Mouse (Mus musculus) forebrain, embryonic 13.5 days (tissue): ENCODE results near the gene Rpl6. TPM values are rescaled to one million over a fixed set of nuclear protein-coding genes. Genes with fewer than 3 reads are reported as not detected.
"Not testable (repeated sequence)": the region's sequence is repeated elsewhere in the genome, so short reads cannot be mapped to it uniquely, and the experiment has no call there.

Experiments
- ATAC-seq: fragments of 200-750 bp; cut with Nextera tagmentation; 2 replicates; pipeline ENCODE4 v1.8.0; 2017
- H3K27ac ChIP-seq: fragments of 300-500 bp; sonication (generic); 2 replicates; pipeline ENCODE4 v1.5.1; 2015; ENCODE audit warnings: inconsistent platforms, mild to moderate bottlenecking, moderate library complexity
- H3K27me3 ChIP-seq: fragments of 300-500 bp; sonication (generic); 2 replicates; pipeline ENCODE4 v1.6.1; 2015; ENCODE audit warnings: mild to moderate bottlenecking, inconsistent platforms
- H3K36me3 ChIP-seq: fragments of 300-500 bp; sonication (generic); 2 replicates; pipeline ENCODE4 v1.6.1; 2015; ENCODE audit warnings: mild to moderate bottlenecking, inconsistent platforms; ENCODE audit not compliant: poor library complexity, severe bottlenecking
- H3K4me1 ChIP-seq: fragments of 300-500 bp; sonication (generic); 2 replicates; pipeline ENCODE4 v1.6.1; 2015; ENCODE audit warnings: inconsistent platforms
- H3K4me2 ChIP-seq: fragments of 300-500 bp; sonication (generic); 2 replicates; pipeline ENCODE4 v1.6.1; 2015; ENCODE audit warnings: inconsistent platforms, mild to moderate bottlenecking, moderate library complexity
- H3K4me3 ChIP-seq: fragments of 300-500 bp; sonication (generic); 2 replicates; pipeline ENCODE4 v1.5.1; 2015; ENCODE audit warnings: mild to moderate bottlenecking, inconsistent platforms
- H3K9ac ChIP-seq: fragments of 300-500 bp; sonication (generic); 2 replicates; pipeline ENCODE4 v1.6.1; 2015; ENCODE audit warnings: mild to moderate bottlenecking, inconsistent platforms
- H3K9me3 ChIP-seq: fragments of 300-500 bp; sonication (generic); replicated peaks from 2 replicates; pipeline ENCODE4 v1.6.1; 2016; ENCODE audit warnings: inconsistent platforms
- WGBS: fragments of 180-500 bp; shearing (Covaris S2); methylation state at CpG from one replicate; pipeline ENCODE4 v1.1.7; 2015; 5-methylcytosine and 5-hydroxymethylcytosine counted together
- polyA plus RNA-seq: library from polyadenylated mRNA; unstranded; fragments of >200 nt; fragmentation: Nextera tagmentation; extraction: Ambion mirVana; gene quantifications from 2 replicates; pipeline ENCODE4 v1.2.1, GENCODE M21; 2015

Gene Rpl6
- polyA plus RNA-seq, 1 experiment from 2014 or later: 500 TPM

GRCm38 (mm10) chr5:121216584-121217312, 12.5 kb downstream of the Rpl6 start:
- H3K4me2 ChIP-seq, H3K4me1 ChIP-seq, H3K27ac ChIP-seq, H3K9me3 ChIP-seq, ATAC-seq, H3K27me3 ChIP-seq, H3K9ac ChIP-seq, H3K4me3 ChIP-seq: not testable (repeated sequence)
- 82% methylated on average over 9 of the region's 9 CpGs for WGBS
- H3K36me3 ChIP-seq: peaks cover 24% of the 10 kb centered on the region

- ATAC-seq: no peak
- Histone ChIP-seq H3K9me3 (no peaks in the 10 kb centered on the region), H3K4me2 (no peak overlapping the region), H3K9ac (no peak overlapping the region), H3K27me3 (no peaks in the 10 kb centered on the region), H3K27ac (no peak overlapping the region), H3K4me3 (no peak overlapping the region), H3K4me1 (peaks cover 14% of the 10 kb centered on the region), H3K36me3 (peaks cover 19% of the 10 kb centered on the region)
- 79% methylated on average over 2 of the region's 2 CpGs for WGBS
These were observed 13.0 kb downstream of the Rpl6 start for GRCm38 (mm10) chr5:121217313-121217634.

DNA sequence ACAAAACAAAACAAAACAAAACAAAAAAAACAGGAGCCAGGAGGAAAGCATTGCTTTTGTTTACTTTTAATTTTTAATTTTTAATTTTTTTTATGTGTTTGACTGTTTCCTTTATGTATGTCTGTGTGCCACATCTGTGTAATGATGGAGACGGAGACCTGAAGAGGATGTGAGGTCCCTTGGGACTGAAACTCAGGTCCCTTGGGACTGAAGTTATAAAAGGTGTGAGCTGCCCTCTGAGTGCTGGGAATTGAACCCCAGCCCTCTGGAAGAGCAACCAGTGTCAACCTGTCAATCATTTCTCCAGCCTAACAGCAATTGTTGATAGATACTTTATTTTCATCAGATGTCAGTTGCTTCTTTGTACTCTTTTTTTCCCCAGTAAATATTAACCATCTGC, 14.9 kb downstream of the Rpl6 start:
- 96% methylated on average over 1 of the region's 1 CpGs for WGBS
- Histone ChIP-seq H3K27ac (no peak overlapping the region), H3K4me2 (no peak overlapping the region), H3K4me1 (peaks cover 22% of the 10 kb centered on the region), H3K27me3 (no peaks in the 10 kb centered on the region), H3K36me3 (0 out of 2 replicates have a peak, but pooled peaks cover 4% of the 10 kb centered on the region), H3K9me3 (no peaks in the 10 kb centered on the region), H3K9ac (no peak overlapping the region), H3K4me3 (no peak overlapping the region)
- no peak for ATAC-seq

- Histone ChIP-seq H3K9ac (peak within 1 kb of the TSS; percentile 96), H3K27ac (peak within 1 kb of the TSS; percentile 95), H3K4me3 (peak within 1 kb of the TSS; percentile 96), H3K36me3 (0 out of 2 replicates have a peak, but pooled peaks cover 4% of the 10 kb centered on the region), H3K9me3 (no peaks in the 10 kb centered on the region), H3K27me3 (no peaks in the 10 kb centered on the region), H3K4me2 (peak within 1 kb of the TSS; percentile 88), H3K4me1 (peaks cover 26% of the 10 kb centered on the region)
- ATAC-seq: peak; percentile 88
- under 1% methylated on average over 40 of the region's 90 CpGs for WGBS
These were observed 15.9 kb downstream of the Rpl6 start, which contains the start of gene Hectd4 for GRCm38 (mm10) chr5:121219980-121220731. TSS of gene Hectd4 (plus strand) at chr5:121220219.

- WGBS: 1% methylated on average over 32 of the region's 38 CpGs
- H3K27me3 ChIP-seq: no peaks in the 10 kb centered on the region
- peaks cover 26% of the 10 kb centered on the region for H3K4me1 ChIP-seq
- peak overlapping the region; percentile 95 for H3K27ac ChIP-seq
- no peaks in the 10 kb centered on the region for H3K9me3 ChIP-seq
- peak overlapping the region; percentile 88 for H3K4me2 ChIP-seq
- H3K4me3 ChIP-seq: peak overlapping the region; percentile 96
- peak overlapping the region; percentile 96 for H3K9ac ChIP-seq
- H3K36me3 ChIP-seq: 0 out of 2 replicates have a peak, but pooled peaks cover 4% of the 10 kb centered on the region
- ATAC-seq: peak; percentile 52
These were observed 16.5 kb downstream of the Rpl6 start for GRCm38 (mm10) chr5:121220732-121221301.

GRCm38 (mm10) chr5:121221328-121221850, 17.1 kb downstream of the Rpl6 start:
- H3K27ac ChIP-seq: peak overlapping the region; percentile 95

GRCm38 (mm10) chr5:121224020-121224419, 19.7 kb downstream of the Rpl6 start:
- ATAC-seq, H3K27ac ChIP-seq, H3K27me3 ChIP-seq, H3K4me2 ChIP-seq, H3K9me3 ChIP-seq, H3K4me3 ChIP-seq, H3K36me3 ChIP-seq, H3K9ac ChIP-seq: not testable (repeated sequence)
- WGBS: 94% methylated on average over 4 of the region's 4 CpGs
- H3K4me1 ChIP-seq: peaks cover 26% of the 10 kb centered on the region

More at GRCm38 (mm10) chr5:121221328-121221850, 17.1 kb downstream of the Rpl6 start:
- Histone ChIP-seq H3K27me3 (no peaks in the 10 kb centered on the region), H3K4me2 (peak overlapping the region; percentile 88), H3K36me3 (0 out of 2 replicates have a peak, but pooled peaks cover 2% of the 10 kb centered on the region), H3K4me1 (peaks cover 26% of the 10 kb centered on the region), H3K4me3 (peak overlapping the region; percentile 96), H3K9ac (peak overlapping the region; percentile 96), H3K9me3 (no peaks in the 10 kb centered on the region)
- ATAC-seq: 0 out of 2 replicates have a peak, but pooled peaks have one; percentile 1
- WGBS: 8% methylated on average over 22 of the region's 23 CpGs

GRCm38 (mm10) chr5:121224856-121225255, 20.6 kb downstream of the Rpl6 start:
- WGBS: 76% methylated on average over 3 of the region's 3 CpGs
- no peak for ATAC-seq

DNA sequence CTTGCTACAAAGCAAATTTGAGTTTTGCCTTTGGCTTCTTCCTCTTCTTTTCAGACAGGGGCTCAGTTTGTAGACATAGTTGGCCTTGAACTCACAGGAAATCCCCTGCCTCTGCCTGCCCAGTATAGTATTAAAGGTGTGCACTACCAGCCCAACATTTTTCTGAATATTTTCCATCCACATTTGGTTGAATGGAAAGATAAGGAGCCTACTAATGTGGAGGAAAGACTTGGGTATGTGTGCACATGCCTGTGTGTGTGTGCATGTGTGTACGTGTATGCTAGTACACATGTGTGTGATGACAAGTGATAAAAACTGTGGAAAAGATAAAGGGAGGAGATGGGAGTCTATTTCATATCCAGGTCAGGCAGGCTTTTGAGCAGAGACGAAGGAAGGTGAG, 21.6 kb downstream of the Rpl6 start:
- 89% methylated on average over 2 of the region's 2 CpGs for WGBS
- Histone ChIP-seq H3K4me1 (peaks cover 23% of the 10 kb centered on the region), H3K4me3 (no peak overlapping the region), H3K36me3 (no peaks in the 10 kb centered on the region), H3K9me3 (no peaks in the 10 kb centered on the region), H3K27me3 (no peaks in the 10 kb centered on the region), H3K4me2 (no peak overlapping the region), H3K27ac (no peak overlapping the region), H3K9ac (no peak overlapping the region)
- no peak for ATAC-seq

More at GRCm38 (mm10) chr5:121224856-121225255, 20.6 kb downstream of the Rpl6 start:
- Histone ChIP-seq H3K4me2 (no peak overlapping the region), H3K9ac (no peak overlapping the region), H3K9me3 (no peaks in the 10 kb centered on the region), H3K27ac (no peak overlapping the region), H3K4me1 (peaks cover 24% of the 10 kb centered on the region), H3K4me3 (no peak overlapping the region), H3K36me3 (no peaks in the 10 kb centered on the region), H3K27me3 (no peaks in the 10 kb centered on the region)

DNA sequence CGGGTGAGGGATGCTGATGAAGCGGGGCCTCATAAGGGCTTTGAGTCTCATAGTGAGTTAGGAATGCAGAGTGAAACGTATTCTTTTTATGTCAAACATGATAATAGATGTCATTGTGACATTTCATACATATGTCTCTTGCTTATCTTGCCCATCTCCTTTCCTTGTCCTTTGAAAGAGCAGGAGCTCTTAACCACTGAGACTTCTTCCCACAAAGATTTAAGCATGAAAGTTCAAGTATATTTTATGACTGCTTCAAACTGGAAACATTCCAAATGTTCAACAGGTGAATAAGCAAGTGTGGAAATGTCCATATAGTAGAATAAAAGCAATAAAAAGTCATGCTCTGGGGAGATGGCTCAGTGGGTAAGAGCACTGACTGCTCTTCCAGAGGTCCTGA, 22.1 kb downstream of the Rpl6 start:
- Histone ChIP-seq H3K27me3 (no peaks in the 10 kb centered on the region), H3K36me3 (no peaks in the 10 kb centered on the region)
- 54% methylated on average over 3 of the region's 3 CpGs for WGBS

GRCm38 (mm10) chr5:121226845-121227244, 22.6 kb downstream of the Rpl6 start:
- no peak overlapping the region for H3K9ac ChIP-seq
- H3K27me3 ChIP-seq: no peaks in the 10 kb centered on the region
- no peak for ATAC-seq
- WGBS: 85% methylated on average over 4 of the region's 4 CpGs
- H3K27ac ChIP-seq: no peak overlapping the region
- H3K9me3 ChIP-seq: no peaks in the 10 kb centered on the region
- no peaks in the 10 kb centered on the region for H3K36me3 ChIP-seq
- no peak overlapping the region for H3K4me2 ChIP-seq
- peaks cover 17% of the 10 kb centered on the region for H3K4me1 ChIP-seq
- H3K4me3 ChIP-seq: no peak overlapping the region

More for the DNA sequence above, 22.1 kb downstream of the Rpl6 start:
- H3K9ac ChIP-seq: no peak overlapping the region
- H3K4me1 ChIP-seq: peaks cover 21% of the 10 kb centered on the region
- ATAC-seq: no peak
- no peak overlapping the region for H3K4me3 ChIP-seq
- H3K9me3 ChIP-seq: no peaks in the 10 kb centered on the region
- H3K27ac ChIP-seq: no peak overlapping the region
- no peak overlapping the region for H3K4me2 ChIP-seq

DNA sequence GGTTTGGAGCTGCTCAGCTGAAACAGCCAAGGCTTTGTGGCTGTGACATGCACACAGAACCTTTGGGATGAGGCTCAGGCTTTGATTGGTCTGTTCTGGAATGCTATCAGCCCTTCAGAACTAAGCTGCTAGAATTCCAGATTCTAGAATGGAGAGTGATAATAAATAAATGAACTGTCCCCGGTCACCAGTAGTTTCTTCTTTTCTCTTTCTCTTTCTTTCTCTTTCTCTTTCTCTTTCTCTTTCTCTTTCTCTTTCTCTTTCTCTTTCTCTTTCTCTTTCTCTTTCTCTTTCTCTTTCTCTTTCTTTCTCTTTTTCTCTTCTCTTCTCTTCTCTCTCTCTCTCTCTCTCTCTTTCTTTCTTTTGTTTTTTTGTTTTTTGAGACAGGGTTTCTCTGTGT, 23.0 kb downstream of the Rpl6 start:
- not testable (repeated sequence) for ATAC-seq, H3K9ac ChIP-seq, H3K4me3 ChIP-seq, H3K27me3 ChIP-seq, H3K36me3 ChIP-seq, H3K4me2 ChIP-seq, H3K9me3 ChIP-seq, H3K27ac ChIP-seq
- WGBS: 94% methylated on average over 1 of the region's 1 CpGs
- H3K4me1 ChIP-seq: peaks cover 12% of the 10 kb centered on the region
